Mouse (Mus musculus): Measurements from ENCODE around the gene Hyal1. TPM values are rescaled to one million over a fixed set of nuclear protein-coding genes. Genes with fewer than 3 reads are reported as not detected.
"Not testable (repeated sequence)": the region's sequence is repeated elsewhere in the genome, so short reads cannot be mapped to it uniquely, and the experiment has no call there.

The Hyal1 gene
- total and polyA plus RNA-seq, 2 experiments, result 33.2 to 43.4 TPM

DNA sequence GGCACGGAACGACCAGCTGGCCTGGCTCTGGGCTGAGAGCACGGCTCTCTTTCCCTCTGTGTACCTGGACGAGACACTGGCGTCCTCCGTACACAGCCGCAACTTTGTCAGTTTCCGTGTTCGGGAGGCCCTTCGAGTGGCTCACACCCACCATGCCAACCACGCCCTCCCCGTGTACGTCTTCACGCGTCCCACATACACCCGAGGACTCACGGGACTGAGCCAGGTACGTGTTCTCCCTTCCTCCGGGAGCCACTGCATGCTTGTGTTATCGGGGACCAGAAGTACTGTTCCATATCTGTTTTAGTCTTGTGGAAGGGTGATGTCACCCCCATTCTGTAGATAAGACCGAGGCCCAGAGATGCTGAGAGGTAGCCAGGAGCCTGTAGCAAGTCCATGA, 5.9 kb upstream of the Hyal1 start:
- peak overlapping the region; percentile 83 for H3K4me3 ChIP-seq (ENCODE audit: insufficient read depth, low read depth, low read length)
- peaks cover 38% of the 10 kb centered on the region for H3K4me1 ChIP-seq (ENCODE audit: control insufficient read depth, insufficient read depth, low read length)
- H3K27ac ChIP-seq (replicated peaks; ENCODE audit: insufficient read depth, low read depth, low read length), result peak overlapping the region; percentile 94
- peak overlapping the region; percentile 82 for H3K9ac ChIP-seq (ENCODE audit: low read depth, low read length)
- TF ChIP-seq CTCF (IDR thresholded peaks at IDR 0.05; ENCODE audit: low read depth, low read length) (no peak), POLR2A (IDR thresholded peaks at IDR 0.05; ENCODE audit: extremely low read depth, insufficient read depth, low read length) (no peak)
- peaks cover 7% of the 10 kb centered on the region for H3K36me3 ChIP-seq (ENCODE audit: control insufficient read depth, insufficient read depth, low read length)
- no peaks in the 10 kb centered on the region for H3K27me3 ChIP-seq (ENCODE audit: control insufficient read depth, insufficient read depth, low read length)
- no peak for DNase-seq (ENCODE audit: extremely low read depth, low read depth, low spot score)
- H3K79me2 ChIP-seq (ENCODE audit: control insufficient read depth, insufficient read depth, low read length), result peaks cover 24% of the 10 kb centered on the region; the same call in 1 of the 2 replicates
- 61% methylated on average over 21 of the region's 21 CpGs for WGBS

DNA sequence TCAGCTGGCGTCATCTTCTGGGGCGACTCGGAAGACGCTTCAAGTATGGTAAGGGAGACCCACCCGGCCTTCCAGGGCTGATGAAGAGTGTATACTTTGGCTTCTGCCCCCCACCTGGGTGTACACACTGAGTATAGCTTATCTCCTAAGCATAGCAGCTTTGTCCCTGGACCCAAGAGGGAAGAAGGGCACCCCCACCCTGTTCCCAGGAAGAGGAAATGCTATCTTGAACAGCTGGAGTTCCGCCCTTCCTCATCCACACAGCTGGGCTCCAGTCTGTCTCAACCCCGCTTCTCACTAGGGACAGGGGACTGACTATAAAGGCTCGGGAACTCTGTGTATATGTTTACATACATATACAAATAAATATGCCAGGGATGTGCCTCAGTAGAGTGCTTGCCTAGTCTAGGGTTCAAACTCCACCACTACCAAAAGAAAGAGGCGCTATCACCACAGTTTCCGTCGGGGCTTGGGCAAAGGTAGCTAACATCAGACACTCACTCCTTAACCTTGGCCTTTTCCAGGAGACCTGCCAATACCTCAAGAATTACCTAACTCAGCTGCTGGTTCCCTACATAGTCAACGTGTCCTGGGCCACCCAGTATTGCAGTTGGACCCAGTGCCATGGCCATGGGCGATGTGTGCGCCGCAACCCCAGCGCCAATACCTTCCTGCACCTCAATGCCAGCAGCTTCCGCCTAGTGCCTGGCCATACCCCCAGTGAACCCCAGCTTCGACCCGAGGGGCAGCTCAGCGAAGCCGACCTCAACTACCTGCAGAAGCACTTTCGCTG, 5.0 kb upstream of the Hyal1 start:
- 68% methylated on average over 22 of the region's 22 CpGs for WGBS
- peak overlapping the region; percentile 83 for H3K4me3 ChIP-seq (ENCODE audit: insufficient read depth, low read depth, low read length)
- peak; percentile 59 for DNase-seq (ENCODE audit: extremely low read depth, low read depth, low spot score)

GRCm38 (mm10) chr9:107572327-107572662, 4.4 kb upstream of the Hyal1 start:
- H3K27ac ChIP-seq (replicated peaks; ENCODE audit: insufficient read depth, low read depth, low read length), result 0 out of 2 replicates have a peak overlapping the region, but pooled peaks have one; percentile 7
- DNase-seq (ENCODE audit: extremely low read depth, low read depth, low spot score), result no peak
- peaks cover 7% of the 10 kb centered on the region for H3K36me3 ChIP-seq (ENCODE audit: control insufficient read depth, insufficient read depth, low read length)
- no peak overlapping the region for H3K4me3 ChIP-seq (ENCODE audit: insufficient read depth, low read depth, low read length)
- H3K27me3 ChIP-seq (ENCODE audit: control insufficient read depth, insufficient read depth, low read length), result no peaks in the 10 kb centered on the region
- H3K79me2 ChIP-seq (ENCODE audit: control insufficient read depth, insufficient read depth, low read length), result peaks cover 27% of the 10 kb centered on the region; the same call in 1 of the 2 replicates
- H3K4me1 ChIP-seq (ENCODE audit: control insufficient read depth, insufficient read depth, low read length), result peaks cover 33% of the 10 kb centered on the region
- TF ChIP-seq POLR2A (IDR thresholded peaks at IDR 0.05; ENCODE audit: extremely low read depth, insufficient read depth, low read length) (no peak), CTCF (IDR thresholded peaks at IDR 0.05; ENCODE audit: low read depth, low read length) (no peak)
- H3K9ac ChIP-seq (ENCODE audit: low read depth, low read length), result no peak overlapping the region
- WGBS, result 98% methylated on average over 2 of the region's 2 CpGs

More for the DNA sequence above, 5.0 kb upstream of the Hyal1 start:
- Histone ChIP-seq H3K4me1 (ENCODE audit: control insufficient read depth, insufficient read depth, low read length) (peaks cover 35% of the 10 kb centered on the region), H3K79me2 (ENCODE audit: control insufficient read depth, insufficient read depth, low read length) (peaks cover 24% of the 10 kb centered on the region; the same call in 1 of the 2 replicates), H3K9ac (ENCODE audit: low read depth, low read length) (peak overlapping the region; percentile 82), H3K36me3 (ENCODE audit: control insufficient read depth, insufficient read depth, low read length) (peaks cover 7% of the 10 kb centered on the region), H3K27me3 (ENCODE audit: control insufficient read depth, insufficient read depth, low read length) (no peaks in the 10 kb centered on the region), H3K27ac (replicated peaks; ENCODE audit: insufficient read depth, low read depth, low read length) (peak overlapping the region; percentile 94)
- TF ChIP-seq POLR2A (IDR thresholded peaks at IDR 0.05; ENCODE audit: extremely low read depth, insufficient read depth, low read length), result no peak
- TF ChIP-seq CTCF (IDR thresholded peaks at IDR 0.05; ENCODE audit: low read depth, low read length), result no peak

DNA sequence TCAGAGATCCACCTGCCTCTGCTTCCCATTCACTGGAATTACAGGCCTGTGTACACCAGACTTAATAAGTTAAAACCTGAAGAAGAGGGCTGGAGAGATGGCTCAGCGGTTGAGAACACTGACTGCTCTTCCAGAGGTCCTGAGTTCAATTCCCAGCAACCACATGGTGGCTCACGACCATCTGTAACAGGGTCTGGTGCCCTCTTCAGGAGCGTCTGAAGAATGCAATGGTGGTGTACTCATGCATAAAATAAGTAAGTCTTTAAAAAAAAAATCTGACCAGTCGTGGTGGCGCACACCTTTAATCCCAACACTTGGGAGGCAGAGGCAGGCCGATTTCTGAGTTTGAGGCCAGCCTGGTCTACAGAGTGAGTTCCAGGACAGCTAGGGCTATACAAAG, 3.0 kb upstream of the Hyal1 start:
- H3K4me1 ChIP-seq (ENCODE audit: control insufficient read depth, insufficient read depth, low read length), result peaks cover 32% of the 10 kb centered on the region
- not testable (repeated sequence) for H3K9ac ChIP-seq (ENCODE audit: low read depth, low read length); H3K27ac ChIP-seq (replicated peaks; ENCODE audit: insufficient read depth, low read depth, low read length); DNase-seq (ENCODE audit: extremely low read depth, low read depth, low spot score); H3K4me3 ChIP-seq (ENCODE audit: insufficient read depth, low read depth, low read length); H3K36me3 ChIP-seq (ENCODE audit: control insufficient read depth, insufficient read depth, low read length); H3K27me3 ChIP-seq (ENCODE audit: control insufficient read depth, insufficient read depth, low read length)
- WGBS, result 91% methylated on average over 6 of the region's 6 CpGs
- peaks cover 38% of the 10 kb centered on the region; the same call in 1 of the 2 replicates for H3K79me2 ChIP-seq (ENCODE audit: control insufficient read depth, insufficient read depth, low read length)

DNA sequence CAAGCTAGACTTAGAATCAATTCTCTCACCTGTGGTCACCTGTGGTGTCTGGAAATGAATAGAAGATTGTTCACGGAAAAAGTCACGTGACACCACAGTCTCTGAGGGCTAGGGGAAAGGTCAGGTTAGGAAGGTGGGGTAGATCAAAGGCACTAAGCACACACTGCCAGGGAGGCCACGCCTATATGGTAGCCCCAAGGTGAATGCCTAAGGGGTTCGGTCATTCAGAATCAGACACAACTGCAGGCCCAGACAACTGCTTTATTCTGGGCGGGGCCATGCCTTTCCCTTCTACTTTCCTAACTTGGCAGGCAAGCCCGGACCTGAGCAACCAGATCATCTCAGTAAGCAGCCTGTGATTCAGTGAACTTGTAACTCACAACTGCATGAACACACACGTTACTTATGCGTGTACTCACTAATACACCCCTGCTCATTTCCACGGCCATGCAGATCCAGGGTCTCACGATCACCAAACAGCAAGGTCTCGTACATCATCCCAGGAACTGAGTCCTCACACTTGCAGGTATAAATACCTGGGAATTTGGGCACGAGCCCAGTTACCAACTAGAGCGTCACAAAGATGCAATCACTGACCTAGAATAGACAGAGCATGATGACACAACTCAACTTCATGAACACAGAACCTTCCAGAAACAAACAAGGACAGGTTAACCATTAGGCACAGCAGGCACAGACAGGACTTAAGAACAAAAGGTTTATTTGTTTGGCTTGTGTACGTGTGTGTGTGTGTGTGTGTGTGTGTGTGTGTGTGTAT, 959 bp upstream of the Hyal1 start:
- TF ChIP-seq POLR2A (IDR thresholded peaks at IDR 0.05; ENCODE audit: extremely low read depth, insufficient read depth, low read length) (no peak), CTCF (IDR thresholded peaks at IDR 0.05; ENCODE audit: low read depth, low read length) (no peak)
- 23% methylated on average over 14 of the region's 14 CpGs for WGBS
- Histone ChIP-seq H3K27ac (replicated peaks; ENCODE audit: insufficient read depth, low read depth, low read length) (peak overlapping the region; percentile 96), H3K9ac (ENCODE audit: low read depth, low read length) (peak overlapping the region; percentile 16; the same call in 1 of the 2 replicates), H3K4me1 (ENCODE audit: control insufficient read depth, insufficient read depth, low read length) (peaks cover 33% of the 10 kb centered on the region), H3K4me3 (ENCODE audit: insufficient read depth, low read depth, low read length) (no peak overlapping the region), H3K27me3 (ENCODE audit: control insufficient read depth, insufficient read depth, low read length) (no peaks in the 10 kb centered on the region), H3K36me3 (ENCODE audit: control insufficient read depth, insufficient read depth, low read length) (peaks cover 9% of the 10 kb centered on the region), H3K79me2 (ENCODE audit: control insufficient read depth, insufficient read depth, low read length) (peaks cover 22% of the 10 kb centered on the region; the same call in 1 of the 2 replicates)
- peak; percentile 94 for DNase-seq (ENCODE audit: extremely low read depth, low read depth, low spot score)

All from liver, adult 2 months (tissue).